Comparison of ENCODE assay signal across 10 mouse cellular contexts in the genomic region with DNA sequence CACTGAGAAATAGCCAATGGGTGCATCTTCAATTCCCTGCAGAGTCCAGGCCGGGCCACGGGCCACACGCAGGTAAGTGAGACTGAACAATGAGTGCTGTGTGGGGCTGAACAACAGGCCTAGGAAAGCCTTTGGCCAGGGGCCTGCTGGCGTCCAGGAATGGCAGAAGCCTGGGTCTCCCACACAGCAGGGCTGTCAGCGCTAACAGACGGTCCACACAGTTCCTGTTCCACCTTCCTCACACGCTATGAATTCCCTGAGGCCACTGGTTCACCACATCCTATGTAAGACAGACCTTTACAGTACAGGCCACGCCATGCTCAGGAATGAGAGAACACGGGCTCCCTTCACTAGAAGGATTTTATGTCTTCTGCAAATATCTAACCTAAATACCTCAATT.
A peak's percentile ranks its signal among the peaks of the same experiment; 100 is the strongest.
DNase-seq lines count a peak whose midpoint lies in the region; ATAC-seq and TF ChIP-seq lines count a peak whose summit lies in the region.
"Had no signal": no experiment of that assay in that cellular context is flagged by ENCODE, and none has a peak within 500 bp of the region (broad histone marks: within the 10 kb centered on the region; RNA-seq: fewer than 3 reads in every experiment).

No protein-coding gene starts in this region.

- no peak for DNase-seq in forebrain, embryonic 11.5 days (ENCODE audit: low spot score)
- DNase-seq in lung, adult 2 months = no peak
- DNase-seq: spleen, adult 18-20 months had no signal

- no peak overlapping the region for H3K4me2 ChIP-seq in forebrain, embryonic 13.5 days
- H3K4me2 ChIP-seq in forebrain, embryonic 11.5 days (ENCODE audit: low read depth, low read length, severe bottlenecking) = no peak overlapping the region
- no peak overlapping the region for H3K4me2 ChIP-seq in lung, embryonic 16.5 days (ENCODE audit: low read depth, low read length)
- H3K4me2 ChIP-seq in heart, embryonic 15.5 days = no peak overlapping the region
- H3K4me2 ChIP-seq in stomach, embryonic 15.5 days = no peak overlapping the region
- H3K4me2 ChIP-seq: embryonic facial prominence, embryonic 12.5 days had no signal

- H3K9me3 ChIP-seq in forebrain, embryonic 13.5 days (replicated peaks) = no peaks in the 10 kb centered on the region
- no peaks in the 10 kb centered on the region for H3K9me3 ChIP-seq in forebrain, embryonic 11.5 days (ENCODE audit: control insufficient read depth, low read length)
- H3K9me3 ChIP-seq in lung, embryonic 16.5 days (ENCODE audit: control insufficient read depth, low read length) = no peaks in the 10 kb centered on the region
- no peaks in the 10 kb centered on the region for H3K9me3 ChIP-seq in heart, embryonic 15.5 days (replicated peaks)
- no peaks in the 10 kb centered on the region for H3K9me3 ChIP-seq in stomach, embryonic 15.5 days
- H3K9me3 ChIP-seq: embryonic facial prominence, embryonic 12.5 days had no signal

- no peak for TF ChIP-seq POLR2A in lung, adult 2 months (IDR thresholded peaks at IDR 0.05; ENCODE audit: borderline replicate concordance, extremely low read depth, low read depth, low read length)

- peak; percentile 33; the same call in 1 of the 2 replicates for ATAC-seq in forebrain, embryonic 13.5 days
- ATAC-seq in forebrain, embryonic 11.5 days (replicated peaks; ENCODE audit: low FRiP score) = no peak
- ATAC-seq in lung, embryonic 16.5 days (ENCODE audit: low read depth) = no peak; the same call in 1 of the 2 replicates
- ATAC-seq in heart, embryonic 15.5 days (replicated peaks; ENCODE audit: insufficient number of reproducible peaks, insufficient read depth, low FRiP score, low read depth) = no peak
- ATAC-seq in stomach, embryonic 15.5 days (ENCODE audit: insufficient read depth, low FRiP score, low read depth) = 0 out of 2 replicates have a peak, but pooled peaks have one; percentile 21
- ATAC-seq in erythroid progenitor cell, adult 5-6 weeks (replicated peaks; ENCODE audit: low FRiP score, poor library complexity, severe bottlenecking) = no peak
- no peak for ATAC-seq in granulocyte monocyte progenitor cell, adult 5-6 weeks (replicated peaks; ENCODE audit: poor library complexity, severe bottlenecking)

- H3K9ac ChIP-seq in forebrain, embryonic 13.5 days = no peak overlapping the region
- H3K9ac ChIP-seq in forebrain, embryonic 11.5 days (ENCODE audit: low read length) = no peak overlapping the region
- H3K9ac ChIP-seq in lung, embryonic 16.5 days (ENCODE audit: low read length) = no peak overlapping the region
- no peak overlapping the region for H3K9ac ChIP-seq in heart, embryonic 15.5 days
- no peak overlapping the region for H3K9ac ChIP-seq in stomach, embryonic 15.5 days
- H3K9ac ChIP-seq: embryonic facial prominence, embryonic 12.5 days had no signal

- H3K4me3 ChIP-seq in forebrain, embryonic 13.5 days = no peak overlapping the region
- no peak overlapping the region for H3K4me3 ChIP-seq in forebrain, embryonic 11.5 days (ENCODE audit: low read depth, low read length)
- H3K4me3 ChIP-seq in lung, embryonic 16.5 days (ENCODE audit: low read length) = no peak overlapping the region
- no peak overlapping the region for H3K4me3 ChIP-seq in lung, adult 2 months (replicated peaks; ENCODE audit: extremely low read depth, low read depth, low read length)
- H3K4me3 ChIP-seq in heart, embryonic 15.5 days = no peak overlapping the region
- no peak overlapping the region for H3K4me3 ChIP-seq in stomach, embryonic 15.5 days (replicated peaks)
- H3K4me3 ChIP-seq: embryonic facial prominence, embryonic 12.5 days had no signal

- H3K36me3 ChIP-seq in forebrain, embryonic 13.5 days (ENCODE audit: poor library complexity, severe bottlenecking) = no peaks in the 10 kb centered on the region
- no peaks in the 10 kb centered on the region for H3K36me3 ChIP-seq in forebrain, embryonic 11.5 days (ENCODE audit: control insufficient read depth, insufficient read depth, low read length)
- no peaks in the 10 kb centered on the region for H3K36me3 ChIP-seq in lung, embryonic 16.5 days (ENCODE audit: control insufficient read depth, insufficient read depth, low read length)
- no peaks in the 10 kb centered on the region for H3K36me3 ChIP-seq in heart, embryonic 15.5 days
- no peaks in the 10 kb centered on the region for H3K36me3 ChIP-seq in stomach, embryonic 15.5 days
- H3K36me3 ChIP-seq: embryonic facial prominence, embryonic 12.5 days had no signal

- WGBS in forebrain, embryonic 13.5 days = 80% methylated on average over 9 of the region's 9 CpGs
- 81% methylated on average over 9 of the region's 9 CpGs for WGBS in forebrain, embryonic 11.5 days
- WGBS in lung, embryonic 16.5 days = 61% methylated on average over 9 of the region's 9 CpGs
- WGBS in lung, adult 2 months = 65% methylated on average over 9 of the region's 9 CpGs
- 55% methylated on average over 9 of the region's 9 CpGs for WGBS in heart, embryonic 15.5 days
- WGBS in stomach, embryonic 15.5 days = 56% methylated on average over 9 of the region's 9 CpGs

- no peaks in the 10 kb centered on the region for H3K27me3 ChIP-seq in forebrain, embryonic 13.5 days
- H3K27me3 ChIP-seq in forebrain, embryonic 11.5 days (ENCODE audit: control insufficient read depth, insufficient read depth, low read length) = no peaks in the 10 kb centered on the region
- no peaks in the 10 kb centered on the region for H3K27me3 ChIP-seq in lung, embryonic 16.5 days (ENCODE audit: control insufficient read depth, insufficient read depth, low read depth, low read length)
- no peaks in the 10 kb centered on the region for H3K27me3 ChIP-seq in heart, embryonic 15.5 days
- no peaks in the 10 kb centered on the region for H3K27me3 ChIP-seq in stomach, embryonic 15.5 days (replicated peaks)
- H3K27me3 ChIP-seq: embryonic facial prominence, embryonic 12.5 days had no signal

- peaks cover 29% of the 10 kb centered on the region for H3K4me1 ChIP-seq in forebrain, embryonic 13.5 days
- no peaks in the 10 kb centered on the region; the same call in 1 of the 2 replicates for H3K4me1 ChIP-seq in forebrain, embryonic 11.5 days (replicated peaks; ENCODE audit: control insufficient read depth, insufficient read depth, low read length)
- peaks cover 18% of the 10 kb centered on the region for H3K4me1 ChIP-seq in lung, embryonic 16.5 days (replicated peaks; ENCODE audit: control insufficient read depth, insufficient read depth, low read length)
- peaks cover 2% of the 10 kb centered on the region; the same call in 1 of the 2 replicates for H3K4me1 ChIP-seq in lung, adult 2 months (ENCODE audit: control insufficient read depth, insufficient read depth, low read length)
- peaks cover 70% of the 10 kb centered on the region for H3K4me1 ChIP-seq in heart, embryonic 15.5 days (replicated peaks)
- H3K4me1 ChIP-seq in stomach, embryonic 15.5 days = peaks cover 17% of the 10 kb centered on the region

- H3K27ac ChIP-seq in forebrain, embryonic 13.5 days = peak overlapping the region; percentile 80; the same call in 1 of the 2 replicates
- H3K27ac ChIP-seq in forebrain, embryonic 11.5 days (ENCODE audit: low read depth, low read length) = no peak overlapping the region
- 0 out of 2 replicates have a peak overlapping the region, but pooled peaks have one; percentile 11 for H3K27ac ChIP-seq in lung, embryonic 16.5 days (ENCODE audit: low read length)
- H3K27ac ChIP-seq in heart, embryonic 15.5 days = peak overlapping the region; percentile 38; the same call in 1 of the 2 replicates
- peak overlapping the region; percentile 61 for H3K27ac ChIP-seq in stomach, embryonic 15.5 days
- H3K27ac ChIP-seq: embryonic facial prominence, embryonic 12.5 days had no signal

- TF ChIP-seq CTCF in lung, adult 2 months (IDR thresholded peaks at IDR 0.05; ENCODE audit: insufficient read depth, low read length) = no peak

Comparison
In these comparisons a context has a peak if more than half of its experiments do, and no peak if none do; other contexts are left out.
1. ATAC-seq: peak in forebrain, embryonic 13.5 days (single experiment) and stomach, embryonic 15.5 days (single experiment); none in forebrain, embryonic 11.5 days (single experiment), lung, embryonic 16.5 days (single experiment), heart, embryonic 15.5 days (single experiment), erythroid progenitor cell, adult 5-6 weeks (single experiment) and granulocyte monocyte progenitor cell, adult 5-6 weeks (single experiment).